In the genomic region with DNA sequence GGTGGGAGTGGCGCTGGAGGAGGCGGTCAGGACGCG, we compare ENCODE assay signal across 8 mouse cellular contexts. TPM values are rescaled to one million over a fixed set of nuclear protein-coding genes. Genes with fewer than 3 reads are reported as not detected.
DNase-seq lines count a peak whose midpoint lies in the region; ATAC-seq and TF ChIP-seq lines count a peak whose summit lies in the region.

A gene (plus strand): TSS at position 6 of the 36 bp plus-strand sequence.

- peak within 1 kb of the TSS; percentile 80 for H3K4me2 ChIP-seq in lung, embryonic 15.5 days
- H3K4me2 ChIP-seq in forebrain, embryonic 12.5 days: peak within 1 kb of the TSS; percentile 59
- H3K4me2 ChIP-seq in intestine, postnatal 0 days (replicated peaks; ENCODE audit: low read depth): peak within 1 kb of the TSS; percentile 92
- peak within 1 kb of the TSS; percentile 45 for H3K4me2 ChIP-seq in neural tube, embryonic 14.5 days (ENCODE audit: low read depth, low read length)

- H3K4me1 ChIP-seq in lung, embryonic 15.5 days: peaks cover 38% of the 10 kb centered on the region
- H3K4me1 ChIP-seq in forebrain, embryonic 12.5 days: peaks cover 13% of the 10 kb centered on the region
- H3K4me1 ChIP-seq in intestine, postnatal 0 days (replicated peaks; ENCODE audit: control insufficient read depth, insufficient read depth, low read length): 0 out of 2 replicates have a peak, but pooled peaks cover 2% of the 10 kb centered on the region
- H3K4me1 ChIP-seq in neural tube, embryonic 14.5 days (ENCODE audit: control insufficient read depth, insufficient read depth, low read length): no peaks in the 10 kb centered on the region

- peak within 1 kb of the TSS; percentile 58 for H3K4me3 ChIP-seq in lung, embryonic 15.5 days
- H3K4me3 ChIP-seq in forebrain, embryonic 12.5 days (replicated peaks): peak within 1 kb of the TSS; percentile 43
- H3K4me3 ChIP-seq in intestine, postnatal 0 days (ENCODE audit: low read depth, low read length): peak within 1 kb of the TSS; percentile 52
- H3K4me3 ChIP-seq in neural tube, embryonic 14.5 days (ENCODE audit: low read depth, low read length): peak within 1 kb of the TSS; percentile 27

- H3K9me3 ChIP-seq in lung, embryonic 15.5 days: no peaks in the 10 kb centered on the region
- no peaks in the 10 kb centered on the region for H3K9me3 ChIP-seq in forebrain, embryonic 12.5 days
- H3K9me3 ChIP-seq in intestine, postnatal 0 days (ENCODE audit: control insufficient read depth): no peaks in the 10 kb centered on the region
- H3K9me3 ChIP-seq in neural tube, embryonic 14.5 days (ENCODE audit: control insufficient read depth, low read length): no peaks in the 10 kb centered on the region

- H3K27me3 ChIP-seq in lung, embryonic 15.5 days: peaks cover 27% of the 10 kb centered on the region
- peaks cover 39% of the 10 kb centered on the region for H3K27me3 ChIP-seq in forebrain, embryonic 12.5 days
- H3K27me3 ChIP-seq in intestine, postnatal 0 days (replicated peaks; ENCODE audit: control insufficient read depth, insufficient read depth, low read length): peaks cover 17% of the 10 kb centered on the region
- H3K27me3 ChIP-seq in neural tube, embryonic 14.5 days (ENCODE audit: control insufficient read depth, insufficient read depth, low read length): peaks cover 13% of the 10 kb centered on the region; the same call in 1 of the 2 replicates

- DNase-seq in lung, postnatal 14 days: no peak
- no peak for DNase-seq in layer of hippocampus, postnatal 25 days (ENCODE audit: extremely low spot score in 1 of 2, low spot score in 1 of 2)
- DNase-seq in urinary bladder, postnatal 10 days (ENCODE audit: low spot score): no peak
- no peak for DNase-seq in cerebellum, postnatal 25 days

- 0% methylated on average over 4 of the region's 4 CpGs for WGBS in lung, embryonic 15.5 days
- WGBS in forebrain, embryonic 12.5 days: 0% methylated on average over 4 of the region's 4 CpGs
- WGBS in intestine, postnatal 0 days: 0% methylated on average over 3 of the region's 4 CpGs
- WGBS in neural tube, embryonic 14.5 days: 0% methylated on average over 1 of the region's 4 CpGs

- no peak for ATAC-seq in lung, embryonic 15.5 days (ENCODE audit: borderline replicate concordance, extremely low read depth, low FRiP score, low TSS enrichment)
- no peak for ATAC-seq in forebrain, embryonic 12.5 days (ENCODE audit: low FRiP score)
- no peak for ATAC-seq in intestine, postnatal 0 days
- ATAC-seq in neural tube, embryonic 14.5 days (ENCODE audit: low read depth): no peak

- H3K27ac ChIP-seq in lung, embryonic 15.5 days: peak within 1 kb of the TSS; percentile 35; the same call in 1 of the 2 replicates
- 0 out of 2 replicates have a peak within 1 kb of the TSS, but pooled peaks have one; percentile 19 for H3K27ac ChIP-seq in forebrain, embryonic 12.5 days
- H3K27ac ChIP-seq in intestine, postnatal 0 days (ENCODE audit: low read depth, low read length): no peak within 1 kb of the TSS
- H3K27ac ChIP-seq in neural tube, embryonic 14.5 days (ENCODE audit: low read depth, low read length): peak within 1 kb of the TSS; percentile 6; the same call in 1 of the 2 replicates

- TF ChIP-seq CTCF in intestine, postnatal 0 days (IDR thresholded peaks at IDR 0.05; ENCODE audit: low read depth): no peak

- peak within 1 kb of the TSS; percentile 55 for H3K9ac ChIP-seq in lung, embryonic 15.5 days
- peak within 1 kb of the TSS; percentile 42 for H3K9ac ChIP-seq in forebrain, embryonic 12.5 days
- peak within 1 kb of the TSS; percentile 60 for H3K9ac ChIP-seq in intestine, postnatal 0 days (ENCODE audit: low read depth, low read length)
- H3K9ac ChIP-seq in neural tube, embryonic 14.5 days (replicated peaks; ENCODE audit: low read depth, low read length): peak within 1 kb of the TSS; percentile 21; the same call in 1 of the 2 replicates

- H3K36me3 ChIP-seq in lung, embryonic 15.5 days: peaks cover 6% of the 10 kb centered on the region
- H3K36me3 ChIP-seq in forebrain, embryonic 12.5 days (replicated peaks): peaks cover 16% of the 10 kb centered on the region
- peaks cover 8% of the 10 kb centered on the region; the same call in 1 of the 2 replicates for H3K36me3 ChIP-seq in intestine, postnatal 0 days (ENCODE audit: control insufficient read depth, insufficient read depth)
- H3K36me3 ChIP-seq in neural tube, embryonic 14.5 days (ENCODE audit: control insufficient read depth, insufficient read depth, low read length): peaks cover 3% of the 10 kb centered on the region; the same call in 1 of the 2 replicates

RNA-seq across cellular contexts. Expression of the gene that starts here (rescaled TPM):
- polyA plus RNA-seq in lung, embryonic 15.5 days (2015; fragmentation: Nextera tagmentation; extraction: Ambion mirVana): 7.1 and 7.5 TPM in 2 replicates
- polyA plus RNA-seq in forebrain, embryonic 12.5 days (2016; fragmentation: Nextera tagmentation; extraction: Ambion mirVana): 3.2 and 3.6 TPM in 2 replicates
- 1.2 and 1.4 TPM in 2 replicates for polyA plus RNA-seq in intestine, postnatal 0 days (2015; fragmentation: Nextera tagmentation; extraction: Ambion mirVana)
- 3.4 and 4.1 TPM in 2 replicates for polyA plus RNA-seq in neural tube, embryonic 14.5 days (2014; fragmentation: Nextera tagmentation; extraction: Ambion mirVana)
- 1 to 10 TPM; 2.5 to 3.7 TPM for total RNA-seq in layer of hippocampus, postnatal 25 days (2021)
